Mouse (Mus musculus): ENCODE measurements around the gene Pglyrp1. TPM values are rescaled to one million over a fixed set of nuclear protein-coding genes. Genes with fewer than 3 reads are reported as not detected.

Gene Pglyrp1
- total RNA-seq, 2 experiments from 2014 or later: 22.0 to 27.9 TPM

- DNase-seq (ENCODE audit: low spot score in 2 of 2): peak; percentile 45 to 63
Measured at GRCm38 (mm10) chr7:18926041-18926790, 55.1 kb downstream of the Pglyrp1 start.

GRCm38 (mm10) chr7:18926911-18927310 is 55.8 kb downstream of the Pglyrp1 start:
- DNase-seq (ENCODE audit: low spot score in 2 of 2): no peak

- no peak for DNase-seq (ENCODE audit: low spot score in 2 of 2)
Measured at GRCm38 (mm10) chr7:18927759-18928158, 56.6 kb downstream of the Pglyrp1 start.

Other genes starting within 250 kb of the Pglyrp1 start
- gene Psg21, start 214.6 kb upstream of the Pglyrp1 start, total RNA-seq (2021): not detected
- gene Psg20, start 185.1 kb upstream of the Pglyrp1 start, total RNA-seq (2021): not detected
- not detected for gene Psg22, start 153.2 kb upstream of the Pglyrp1 start, total RNA-seq (2021)
- gene Psg19, start 72.8 kb upstream of the Pglyrp1 start, total RNA-seq (2021): not detected
- gene Psg17, start 49.7 kb upstream of the Pglyrp1 start, total RNA-seq (2021): not detected
- gene Mill2, start 31.4 kb upstream of the Pglyrp1 start, total RNA-seq (2021): 1 to 10 TPM; 1.5 to 2.2 TPM
- 10 to 100 TPM; 11.9 to 14.4 TPM for gene Ccdc61, start 39.1 kb downstream of the Pglyrp1 start, total RNA-seq (2021)
- 100 to 1,000 TPM; 106 to 112 TPM for gene Nova2, start 54.6 kb downstream of the Pglyrp1 start, total RNA-seq (2021)
- gene Nanos2, start 116.1 kb downstream of the Pglyrp1 start, total RNA-seq (2021): 1 to 10 TPM in 1 of 2 experiments, under 1 TPM in 1; 0.91 to 1.3 TPM
- gene Mypop, start 119.9 kb downstream of the Pglyrp1 start, total RNA-seq (2021): 10 to 100 TPM; 28.0 to 29.1 TPM
- 10 to 100 TPM; 45.5 to 49.7 TPM for gene Irf2bp1, start 132.7 kb downstream of the Pglyrp1 start, total RNA-seq (2021)
- not detected for gene Foxa3, start 152.2 kb downstream of the Pglyrp1 start, total RNA-seq (2021)
- gene Sympk, start 153.0 kb downstream of the Pglyrp1 start, total RNA-seq (2021): 10 to 100 TPM; 88.4 to 90.2 TPM
- gene Rsph6a, start 183.4 kb downstream of the Pglyrp1 start, total RNA-seq (2021): under 1 TPM; 0.21 to 0.58 TPM
- gene Dmwd, start 204.9 kb downstream of the Pglyrp1 start, total RNA-seq (2021): 100 to 1,000 TPM; 141 to 148 TPM
- gene Dmpk, start 212.5 kb downstream of the Pglyrp1 start, total RNA-seq (2021): 10 to 100 TPM; 33.3 to 37.2 TPM
- 1 to 10 TPM; 2.0 to 2.2 TPM for gene Six5, start 223.3 kb downstream of the Pglyrp1 start, total RNA-seq (2021)
- 1 to 10 TPM; 1.1 to 1.7 TPM for gene Gm4969, start 247.0 kb downstream of the Pglyrp1 start, total RNA-seq (2021)
- 10 to 100 TPM; 11.5 to 13.9 TPM for gene Fbxo46, start 248.5 kb downstream of the Pglyrp1 start, total RNA-seq (2021)

Data from layer of hippocampus, postnatal 10 days (tissue).